Comparison of ENCODE assay signal across 13 mouse cellular contexts in the genomic region with DNA sequence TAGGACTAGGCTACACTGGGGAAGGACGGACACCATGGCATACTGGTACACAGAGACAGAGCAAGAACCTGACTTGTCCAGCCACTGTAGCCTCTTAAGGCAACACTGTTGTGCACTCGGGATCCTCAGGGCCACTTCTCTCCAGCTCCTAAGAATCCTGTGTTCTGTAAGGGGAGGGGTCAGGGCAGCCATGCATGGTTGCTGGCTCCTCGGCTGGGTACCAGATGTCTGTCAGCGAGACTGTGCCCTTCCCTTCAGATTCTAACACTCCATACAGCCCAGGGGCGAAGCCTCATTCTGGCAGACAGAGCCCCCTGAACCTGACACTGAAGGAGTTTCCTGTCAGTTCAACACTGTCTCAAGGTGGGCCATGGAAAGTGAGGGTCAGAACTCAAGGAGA.
DNase-seq lines count a peak whose midpoint lies in the region; ATAC-seq and TF ChIP-seq lines count a peak whose summit lies in the region.
"Had no signal": no experiment of that assay in that cellular context is flagged by ENCODE, and none has a peak within 500 bp of the region (broad histone marks: within the 10 kb centered on the region; RNA-seq: fewer than 3 reads in every experiment).

No protein-coding gene starts in this region.

- ATAC-seq in intestine, embryonic 14.5 days (replicated peaks; ENCODE audit: low FRiP score, low TSS enrichment, low read depth): no peak
- ATAC-seq in intestine, embryonic 15.5 days: no peak
- ATAC-seq in forebrain, postnatal 0 days: no peak
- no peak for ATAC-seq in midbrain, embryonic 13.5 days

- H3K36me3 ChIP-seq in intestine, embryonic 14.5 days (ENCODE audit: control insufficient read depth, insufficient read depth, low read length): peaks cover 53% of the 10 kb centered on the region
- H3K36me3 ChIP-seq in intestine, embryonic 15.5 days: peaks cover 23% of the 10 kb centered on the region; the same call in 1 of the 2 replicates
- peaks cover 34% of the 10 kb centered on the region for H3K36me3 ChIP-seq in forebrain, postnatal 0 days (ENCODE audit: insufficient read depth)
- H3K36me3 ChIP-seq in midbrain, embryonic 13.5 days: peaks cover 44% of the 10 kb centered on the region

- H3K27me3 ChIP-seq in intestine, embryonic 14.5 days (replicated peaks; ENCODE audit: control insufficient read depth, insufficient read depth, low read length): no peaks in the 10 kb centered on the region
- no peaks in the 10 kb centered on the region for H3K27me3 ChIP-seq in intestine, embryonic 15.5 days (replicated peaks)
- H3K27me3 ChIP-seq in forebrain, postnatal 0 days (ENCODE audit: insufficient read depth, low read length): no peaks in the 10 kb centered on the region
- H3K27me3 ChIP-seq in midbrain, embryonic 13.5 days: no peaks in the 10 kb centered on the region

- H3K4me3 ChIP-seq in intestine, embryonic 14.5 days (ENCODE audit: low read depth, low read length): no peak overlapping the region
- no peak overlapping the region for H3K4me3 ChIP-seq in intestine, embryonic 15.5 days (replicated peaks)
- H3K4me3 ChIP-seq in forebrain, postnatal 0 days (ENCODE audit: low read depth, low read length): no peak overlapping the region
- H3K4me3 ChIP-seq in midbrain, embryonic 13.5 days (replicated peaks): no peak overlapping the region

- no peak overlapping the region for H3K9ac ChIP-seq in intestine, embryonic 14.5 days (ENCODE audit: low read length)
- no peak overlapping the region for H3K9ac ChIP-seq in intestine, embryonic 15.5 days
- H3K9ac ChIP-seq in forebrain, postnatal 0 days: no peak overlapping the region
- H3K9ac ChIP-seq in midbrain, embryonic 13.5 days (replicated peaks): no peak overlapping the region

- WGBS in intestine, embryonic 14.5 days: 60% methylated on average over 5 of the region's 5 CpGs
- WGBS in intestine, embryonic 15.5 days: 62% methylated on average over 5 of the region's 5 CpGs
- WGBS in forebrain, postnatal 0 days: 61% methylated on average over 5 of the region's 5 CpGs
- WGBS in midbrain, embryonic 13.5 days: 48% methylated on average over 5 of the region's 5 CpGs

- peaks cover 57% of the 10 kb centered on the region for H3K4me1 ChIP-seq in intestine, embryonic 14.5 days (replicated peaks; ENCODE audit: control insufficient read depth, insufficient read depth, low read length)
- peaks cover 62% of the 10 kb centered on the region for H3K4me1 ChIP-seq in intestine, embryonic 15.5 days (replicated peaks)
- no peaks in the 10 kb centered on the region for H3K4me1 ChIP-seq in forebrain, postnatal 0 days (ENCODE audit: insufficient read depth)
- peaks cover 34% of the 10 kb centered on the region for H3K4me1 ChIP-seq in midbrain, embryonic 13.5 days (replicated peaks)

- intact Hi-C loops in heart, postnatal 14 days (cut with DNase I): loop anchor here (5.0 kb wide), 2 partner anchors 47 to 198 kb away; no protein-coding TSS in a partner anchor

- H3K9me3 ChIP-seq in intestine, embryonic 14.5 days (ENCODE audit: control insufficient read depth, low read length): no peaks in the 10 kb centered on the region
- H3K9me3 ChIP-seq in intestine, embryonic 15.5 days: no peaks in the 10 kb centered on the region
- no peaks in the 10 kb centered on the region for H3K9me3 ChIP-seq in forebrain, postnatal 0 days (ENCODE audit: low read length)
- no peaks in the 10 kb centered on the region for H3K9me3 ChIP-seq in midbrain, embryonic 13.5 days

- H3K27ac ChIP-seq in intestine, embryonic 14.5 days (ENCODE audit: low read depth): peak overlapping the region; percentile 75; the same call in 1 of the 2 replicates
- H3K27ac ChIP-seq in intestine, embryonic 15.5 days: no peak overlapping the region
- 0 out of 2 replicates have a peak overlapping the region, but pooled peaks have one; percentile 9 for H3K27ac ChIP-seq in forebrain, postnatal 0 days (ENCODE audit: low read depth, low read length)
- H3K27ac ChIP-seq in midbrain, embryonic 13.5 days: peak overlapping the region; percentile 73
- H3K27ac ChIP-seq: macrophage had no signal

- H3K4me2 ChIP-seq in intestine, embryonic 14.5 days (ENCODE audit: low read length): no peak overlapping the region; the same call in 1 of the 2 replicates
- H3K4me2 ChIP-seq in intestine, embryonic 15.5 days (replicated peaks): no peak overlapping the region
- H3K4me2 ChIP-seq in forebrain, postnatal 0 days (ENCODE audit: low read depth): no peak overlapping the region
- H3K4me2 ChIP-seq in midbrain, embryonic 13.5 days (replicated peaks): no peak overlapping the region

- TF ChIP-seq CTCF in brain, embryonic 14.5 days (IDR thresholded peaks at IDR 0.05; ENCODE audit: borderline replicate concordance, extremely low read depth, insufficient read depth, insufficient read length): no peak
- no peak for TF ChIP-seq CTCF in forebrain, postnatal 0 days (IDR thresholded peaks at IDR 0.05; ENCODE audit: low read depth)

- TF ChIP-seq POLR2A in brain, embryonic 14.5 days (IDR thresholded peaks at IDR 0.05; ENCODE audit: borderline replicate concordance, extremely low read depth, insufficient read depth, insufficient read length, poor library complexity, severe bottlenecking): no peak

- DNase-seq in intestine, embryonic 14.5 days (ENCODE audit: low spot score): no peak
- peak; percentile 37 for DNase-seq in brain, embryonic 14.5 days (ENCODE audit: low read depth)
- DNase-seq in forebrain, postnatal 0 days: no peak
- no peak for DNase-seq in adrenal gland, adult 2 months
- no peak for DNase-seq in heart, postnatal 14 days
- DNase-seq in cerebellum, adult 11 months: no peak
- DNase-seq: adrenal gland, postnatal 36 days; cerebellum, adult 9-10 months; heart, adult 18-20 months; kidney, adult 18-20 months had no signal
